In the genomic region with DNA sequence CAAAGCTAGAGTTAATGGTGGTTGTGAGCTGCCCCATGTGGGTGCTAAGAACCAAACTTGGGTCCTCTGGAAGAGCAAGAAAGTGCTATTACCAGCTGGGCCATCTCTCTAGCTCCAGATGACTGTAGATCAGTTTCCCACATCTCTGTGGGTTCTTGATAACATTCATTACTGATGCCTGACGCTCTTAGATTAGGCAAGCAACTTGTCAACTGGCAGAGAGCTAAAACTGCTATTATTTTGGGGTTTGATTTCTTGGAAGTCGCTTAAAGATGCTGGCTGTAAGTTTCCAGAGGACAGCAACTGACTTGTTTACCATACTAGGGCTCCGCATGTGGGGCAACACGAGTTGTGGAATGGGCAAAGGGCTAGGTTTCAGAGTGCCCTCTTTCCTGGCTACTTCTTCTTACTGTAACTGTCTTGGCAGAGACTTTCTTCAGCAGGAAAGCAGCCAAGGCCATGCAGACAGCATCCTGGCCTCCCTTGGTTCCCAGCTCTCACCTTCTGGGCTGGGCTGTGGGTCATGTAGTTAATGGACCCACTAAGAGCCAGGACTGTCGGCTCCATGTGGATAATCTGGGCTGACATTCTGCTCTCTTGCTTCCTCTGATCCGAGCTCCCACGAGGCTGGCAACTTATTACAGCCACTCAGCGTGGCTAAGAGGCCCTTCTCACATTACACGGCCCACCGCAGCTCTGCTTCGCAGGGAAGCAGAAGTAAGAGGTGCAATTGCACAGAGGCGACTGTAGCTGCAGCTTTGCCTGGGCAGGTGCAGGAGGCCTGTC, we compare ENCODE assay signal across 8 mouse cellular contexts.
A peak's percentile ranks its signal among the peaks of the same experiment; 100 is the strongest.
DNase-seq lines count a peak whose midpoint lies in the region; ATAC-seq lines count a peak whose summit lies in the region.

No protein-coding gene starts in this region.

- peak; percentile 78 for ATAC-seq in common myeloid progenitor, adult 5-6 weeks (replicated peaks; ENCODE audit: low read depth, poor library complexity, severe bottlenecking)
- ATAC-seq in hindbrain, embryonic 16.5 days = peak; percentile 57; the same call in 1 of the 2 replicates
- peak; percentile 56; the same call in 1 of the 2 replicates for ATAC-seq in midbrain, embryonic 13.5 days

- H3K9ac ChIP-seq in hindbrain, embryonic 16.5 days (ENCODE audit: low read depth, low read length) = no peak overlapping the region
- peak overlapping the region; percentile 4; the same call in 1 of the 2 replicates for H3K9ac ChIP-seq in midbrain, embryonic 13.5 days (replicated peaks)

- H3K4me2 ChIP-seq in hindbrain, embryonic 16.5 days (ENCODE audit: low read length) = no peak overlapping the region
- H3K4me2 ChIP-seq in midbrain, embryonic 13.5 days (replicated peaks) = no peak overlapping the region

- H3K4me3 ChIP-seq in hindbrain, embryonic 16.5 days (ENCODE audit: low read length) = no peak overlapping the region
- H3K4me3 ChIP-seq in midbrain, embryonic 13.5 days (replicated peaks) = no peak overlapping the region

- intact Hi-C loops in left cerebral cortex, postnatal 4 days (cut with DNase I) = loop anchor here (5.0 kb wide), 1 partner anchor 220 kb away; a partner anchor contains a TSS

- peaks cover 16% of the 10 kb centered on the region for H3K4me1 ChIP-seq in hindbrain, embryonic 16.5 days (ENCODE audit: control insufficient read depth, insufficient read depth, low read depth, low read length)
- peaks cover 17% of the 10 kb centered on the region for H3K4me1 ChIP-seq in midbrain, embryonic 13.5 days (replicated peaks)

- H3K9me3 ChIP-seq in hindbrain, embryonic 16.5 days (ENCODE audit: control insufficient read depth, low read length) = no peaks in the 10 kb centered on the region
- H3K9me3 ChIP-seq in midbrain, embryonic 13.5 days = no peaks in the 10 kb centered on the region

- H3K27ac ChIP-seq in hindbrain, embryonic 16.5 days (ENCODE audit: low read depth, low read length) = peak overlapping the region; percentile 63
- H3K27ac ChIP-seq in midbrain, embryonic 13.5 days = peak overlapping the region; percentile 54

- no peaks in the 10 kb centered on the region for H3K27me3 ChIP-seq in hindbrain, embryonic 16.5 days (replicated peaks; ENCODE audit: control insufficient read depth, insufficient read depth, low read length)
- H3K27me3 ChIP-seq in midbrain, embryonic 13.5 days = peaks cover 13% of the 10 kb centered on the region

- DNase-seq in left cerebral cortex, postnatal 4 days = peak; percentile 83
- no peak for DNase-seq in left cerebral cortex, adult 18-20 months (ENCODE audit: low spot score in 2 of 2)
- no peak for DNase-seq in layer of hippocampus, adult 11-12 months (ENCODE audit: low spot score)
- no peak for DNase-seq in spleen, adult 18-20 months
- no peak for DNase-seq in layer of hippocampus, postnatal 10 days (ENCODE audit: low spot score in 2 of 2)

- WGBS in hindbrain, embryonic 16.5 days = 35% methylated on average over 12 of the region's 12 CpGs
- WGBS in midbrain, embryonic 13.5 days = 33% methylated on average over 12 of the region's 12 CpGs

- H3K36me3 ChIP-seq in hindbrain, embryonic 16.5 days (ENCODE audit: control insufficient read depth, insufficient read depth, low read length) = no peaks in the 10 kb centered on the region
- 0 out of 2 replicates have a peak, but pooled peaks cover 7% of the 10 kb centered on the region for H3K36me3 ChIP-seq in midbrain, embryonic 13.5 days
